Mouse (Mus musculus) heart, embryonic 12.5 days (tissue): ENCODE data around the gene Cfap126. TPM values are rescaled to one million over a fixed set of nuclear protein-coding genes. Genes with fewer than 3 reads are reported as not detected.
"Not testable (repeated sequence)": the region's sequence is repeated elsewhere in the genome, so short reads cannot be mapped to it uniquely, and the experiment has no call there.

Experiments
- ATAC-seq: fragments of 200-750 bp; cut with Nextera tagmentation; 2 replicates; pipeline ENCODE4 v1.8.0; 2017; ENCODE audit warnings: moderate TSS enrichment, moderate library complexity; ENCODE audit not compliant: insufficient number of reproducible peaks, low FRiP score
- H3K27ac ChIP-seq: fragments of 300-500 bp; sonication (generic); 2 replicates; pipeline ENCODE4 v1.5.1; 2016; ENCODE audit warnings: mild to moderate bottlenecking, moderate library complexity; ENCODE audit not compliant: poor library complexity, severe bottlenecking
- H3K27me3 ChIP-seq: fragments of 300-500 bp; sonication (generic); replicated peaks from 2 replicates; pipeline ENCODE4 v1.6.1; 2016; ENCODE audit warnings: mild to moderate bottlenecking, moderate library complexity
- H3K36me3 ChIP-seq: fragments of 300-500 bp; sonication (generic); 2 replicates; pipeline ENCODE4 v1.6.1; 2016; ENCODE audit warnings: mild to moderate bottlenecking, moderate library complexity
- H3K4me1 ChIP-seq: fragments of 300-500 bp; sonication (generic); replicated peaks from 2 replicates; pipeline ENCODE4 v1.6.1; 2016; ENCODE audit warnings: mild to moderate bottlenecking
- H3K4me2 ChIP-seq: fragments of 300-500 bp; sonication (generic); 2 replicates; pipeline ENCODE4 v1.6.1; 2016; ENCODE audit warnings: mild to moderate bottlenecking, moderate library complexity
- H3K4me3 ChIP-seq: fragments of 300-500 bp; sonication (generic); 2 replicates; pipeline ENCODE4 v1.5.1; 2016; ENCODE audit warnings: mild to moderate bottlenecking
- H3K9ac ChIP-seq: fragments of 300-500 bp; sonication (generic); 2 replicates; pipeline ENCODE4 v1.6.1; 2016; ENCODE audit warnings: mild to moderate bottlenecking, moderate library complexity
- H3K9me3 ChIP-seq: fragments of 300-500 bp; sonication (generic); replicated peaks from 2 replicates; pipeline ENCODE4 v1.6.1; 2016; ENCODE audit warnings: mild to moderate bottlenecking, moderate library complexity
- WGBS: fragments of 180-500 bp; shearing (Covaris S2); methylation state at CpG from one replicate; pipeline ENCODE4 v1.1.7; 2016; 5-methylcytosine and 5-hydroxymethylcytosine counted together
- polyA plus RNA-seq: library from polyadenylated mRNA; unstranded; fragments of >200 nt; fragmentation: Nextera tagmentation; extraction: Ambion mirVana; gene quantifications from 2 replicates; pipeline ENCODE4 v1.2.1, GENCODE M21; 2016

Cfap126 gene
- polyA plus RNA-seq, 1 experiment from 2014 or later, result 3.5 TPM

DNA sequence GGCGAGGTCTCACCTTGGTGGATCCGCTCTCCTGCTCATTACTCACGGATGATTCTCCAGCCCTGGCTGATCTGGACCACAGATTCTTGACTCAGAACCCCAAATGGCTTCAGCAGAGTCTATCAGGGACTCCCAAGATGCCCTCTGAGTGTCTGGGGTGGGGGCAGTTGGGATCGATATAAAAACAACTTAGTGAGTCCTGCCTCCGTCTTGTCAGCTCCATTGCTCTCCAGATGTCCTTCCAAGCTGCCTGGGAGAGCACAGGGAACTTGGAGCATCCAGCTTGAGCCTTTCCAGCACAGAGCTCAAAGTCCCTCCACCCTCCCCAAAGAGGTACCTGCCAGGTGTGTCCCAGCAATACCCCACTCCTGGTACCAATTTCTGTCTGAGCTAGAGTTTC is 37.5 kb upstream of the Cfap126 start:
- H3K36me3 ChIP-seq, ATAC-seq, H3K9me3 ChIP-seq, H3K4me1 ChIP-seq, H3K9ac ChIP-seq, H3K4me2 ChIP-seq, H3K4me3 ChIP-seq, H3K27ac ChIP-seq: not testable (repeated sequence)
- peaks cover 26% of the 10 kb centered on the region for H3K27me3 ChIP-seq
- WGBS, result 76% methylated on average over 5 of the region's 5 CpGs

DNA sequence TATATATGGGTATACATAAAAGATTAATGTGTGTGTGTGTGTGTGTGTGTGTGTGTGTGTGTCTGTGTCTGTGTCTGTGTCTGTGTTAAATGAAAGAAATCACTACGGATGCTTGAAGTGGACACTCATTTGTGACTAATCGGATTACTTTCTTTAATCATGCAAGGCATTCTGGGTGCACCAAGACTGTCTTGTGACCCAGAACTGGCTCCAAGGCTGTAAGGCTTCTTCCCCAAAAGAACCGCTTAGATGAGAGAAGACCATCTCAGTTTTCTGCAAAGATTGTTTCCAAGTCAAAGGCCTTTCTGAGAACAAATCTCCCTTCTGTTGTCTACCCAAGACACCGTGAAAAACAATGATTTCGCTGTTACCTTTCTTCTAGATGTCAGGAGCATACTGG is 36.5 kb upstream of the Cfap126 start:
- WGBS, result 38% methylated on average over 5 of the region's 5 CpGs
- not testable (repeated sequence) for H3K4me1 ChIP-seq, H3K4me2 ChIP-seq, ATAC-seq, H3K4me3 ChIP-seq, H3K36me3 ChIP-seq, H3K9me3 ChIP-seq, H3K9ac ChIP-seq, H3K27ac ChIP-seq
- H3K27me3 ChIP-seq, result peaks cover 34% of the 10 kb centered on the region

DNA sequence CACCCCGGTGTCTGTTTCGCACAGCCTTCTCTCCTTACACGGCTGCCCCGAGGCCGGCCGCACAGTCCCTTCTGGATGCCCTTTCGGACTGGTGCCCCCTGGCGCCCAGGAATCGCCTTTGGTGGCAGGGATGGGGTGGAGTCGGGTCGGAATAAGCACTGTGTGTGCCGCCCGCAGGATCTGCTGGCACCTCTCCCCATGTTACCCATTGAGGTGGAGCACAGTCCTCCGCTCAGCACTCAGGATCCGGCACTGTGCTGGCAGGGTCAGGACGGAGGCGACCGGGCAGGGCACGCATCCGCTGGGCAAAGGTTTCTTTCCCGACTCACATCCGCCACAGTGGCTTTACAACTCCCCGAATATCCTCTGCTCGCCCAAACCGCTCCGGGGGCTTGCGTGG is 35.8 kb upstream of the Cfap126 start:
- not testable (repeated sequence) for H3K9me3 ChIP-seq
- WGBS, result 4% methylated on average over 20 of the region's 27 CpGs
- peak overlapping the region; percentile 37 for H3K4me3 ChIP-seq

DNA sequence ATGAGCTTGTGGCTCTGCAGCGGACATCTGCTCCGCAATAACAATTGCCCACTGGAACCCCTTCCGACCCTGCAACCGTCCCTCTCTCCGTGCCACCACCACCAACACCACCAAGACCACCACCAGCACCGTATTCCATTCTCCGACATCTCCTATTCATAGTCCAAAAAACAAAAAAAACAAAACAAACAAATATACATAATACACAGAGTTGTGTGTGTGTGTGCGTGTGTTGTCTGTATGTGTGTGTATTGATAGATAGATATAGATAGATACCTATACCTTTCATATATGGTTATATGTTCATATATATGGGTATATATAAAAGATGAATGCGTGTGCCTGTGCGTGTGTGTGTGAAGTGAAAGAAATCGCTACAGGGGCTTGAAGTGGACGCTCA is 35.3 kb upstream of the Cfap126 start:
- not testable (repeated sequence) for H3K36me3 ChIP-seq, ATAC-seq, H3K9me3 ChIP-seq, H3K9ac ChIP-seq, H3K4me1 ChIP-seq, H3K27ac ChIP-seq
- H3K4me2 ChIP-seq, result peak overlapping the region; percentile 56
- 20% methylated on average over 12 of the region's 12 CpGs for WGBS
- peaks cover 34% of the 10 kb centered on the region for H3K27me3 ChIP-seq
- H3K4me3 ChIP-seq, result 0 out of 2 replicates have a peak overlapping the region, but pooled peaks have one; percentile 31

More for the DNA sequence above, 35.8 kb upstream of the Cfap126 start:
- ATAC-seq, result 0 out of 2 replicates have a peak, but pooled peaks have one; percentile 5
- H3K36me3 ChIP-seq, H3K27ac ChIP-seq, H3K9ac ChIP-seq, H3K4me1 ChIP-seq: not testable (repeated sequence)
- Histone ChIP-seq H3K4me2 (peak overlapping the region; percentile 56), H3K27me3 (peaks cover 34% of the 10 kb centered on the region)

DNA sequence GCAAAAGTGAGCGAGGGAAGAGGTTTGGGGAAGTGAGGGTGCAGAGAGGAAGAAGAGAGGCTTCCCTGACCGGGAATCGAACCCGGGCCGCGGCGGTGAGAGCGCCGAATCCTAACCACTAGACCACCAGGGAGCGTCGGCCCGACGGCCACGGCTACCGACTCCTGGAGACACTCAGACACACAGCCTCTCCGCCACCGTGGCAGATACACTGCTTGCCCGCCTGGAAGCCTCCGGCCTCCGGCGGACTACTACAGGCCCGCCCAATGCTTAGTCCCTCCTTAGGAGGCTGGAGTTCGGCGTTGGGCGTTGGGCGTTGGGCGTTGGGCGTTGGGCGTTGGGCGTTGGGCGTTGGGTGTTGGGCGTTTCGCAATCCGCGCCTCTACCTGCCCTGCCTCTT is 34.4 kb upstream of the Cfap126 start:
- not testable (repeated sequence) for H3K9me3 ChIP-seq, H3K4me2 ChIP-seq, H3K36me3 ChIP-seq, H3K4me1 ChIP-seq, H3K27ac ChIP-seq, H3K9ac ChIP-seq, H3K4me3 ChIP-seq
- peaks cover 26% of the 10 kb centered on the region for H3K27me3 ChIP-seq
- 0% methylated on average over 1 of the region's 35 CpGs for WGBS
- peak; percentile 59 for ATAC-seq

DNA sequence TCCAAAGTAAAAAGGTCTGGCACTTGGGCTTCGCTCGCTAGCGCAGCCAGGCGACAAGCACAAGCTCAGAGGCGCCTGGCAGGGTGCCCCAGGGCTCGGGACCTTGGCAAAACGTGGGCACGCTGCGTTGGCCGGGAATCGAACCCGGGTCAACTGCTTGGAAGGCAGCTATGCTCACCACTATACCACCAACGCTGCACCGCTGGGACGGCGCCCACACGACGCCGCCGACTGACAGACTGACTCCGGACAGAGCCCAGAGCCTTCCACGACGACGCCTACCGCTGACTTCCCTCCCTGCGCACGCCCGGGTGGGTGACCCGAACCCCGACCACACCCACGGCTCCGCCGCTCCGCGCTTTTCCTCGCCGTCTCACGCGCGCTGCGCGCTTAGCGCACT is 33.9 kb upstream of the Cfap126 start:
- not testable (repeated sequence) for H3K36me3 ChIP-seq, H3K4me3 ChIP-seq, H3K4me2 ChIP-seq, H3K27ac ChIP-seq, H3K9ac ChIP-seq, H3K9me3 ChIP-seq, H3K4me1 ChIP-seq
- peak; percentile 58 for ATAC-seq
- no CpG with 5 or more reads among the region's 43 CpGs for WGBS
- H3K27me3 ChIP-seq, result peaks cover 27% of the 10 kb centered on the region

DNA sequence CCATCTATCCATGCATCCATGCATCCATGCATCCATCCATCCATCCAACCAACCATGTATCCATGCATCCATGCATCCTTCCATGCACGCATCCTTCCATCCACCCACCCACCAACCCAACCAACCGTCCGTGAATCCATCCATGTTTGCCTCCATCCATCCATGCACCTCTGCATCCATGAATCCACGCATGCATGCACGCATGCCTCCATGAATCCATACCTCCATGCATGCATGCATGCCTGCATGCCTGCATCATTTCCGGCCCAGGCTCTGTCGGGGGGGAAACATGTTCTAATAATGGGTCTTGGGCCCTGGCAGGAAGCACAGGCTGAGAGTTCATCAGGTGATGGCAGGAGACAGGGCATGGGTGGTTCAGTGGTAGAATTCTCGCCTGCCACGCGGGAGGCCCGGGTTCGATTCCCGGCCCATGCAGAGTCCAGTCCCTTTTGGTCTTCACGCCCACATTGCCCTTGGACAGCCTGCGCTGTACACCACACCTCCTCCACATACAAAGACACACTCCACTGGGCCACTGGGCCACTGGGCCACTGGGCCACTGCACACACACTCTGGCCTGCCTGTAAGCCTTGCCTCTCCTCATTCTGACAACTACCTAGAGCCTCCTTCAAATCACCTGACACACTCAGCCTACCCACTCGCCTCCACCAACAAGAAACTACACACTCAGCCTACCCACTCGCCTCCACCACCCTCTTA is 32.0 kb upstream of the Cfap126 start:
- not testable (repeated sequence) for H3K9me3 ChIP-seq, H3K4me1 ChIP-seq, H3K27ac ChIP-seq, H3K4me2 ChIP-seq, H3K9ac ChIP-seq, H3K36me3 ChIP-seq, H3K4me3 ChIP-seq
- H3K27me3 ChIP-seq, result peaks cover 33% of the 10 kb centered on the region
- WGBS, result 32% methylated on average over 11 of the region's 17 CpGs
- ATAC-seq, result peak; percentile 13

DNA sequence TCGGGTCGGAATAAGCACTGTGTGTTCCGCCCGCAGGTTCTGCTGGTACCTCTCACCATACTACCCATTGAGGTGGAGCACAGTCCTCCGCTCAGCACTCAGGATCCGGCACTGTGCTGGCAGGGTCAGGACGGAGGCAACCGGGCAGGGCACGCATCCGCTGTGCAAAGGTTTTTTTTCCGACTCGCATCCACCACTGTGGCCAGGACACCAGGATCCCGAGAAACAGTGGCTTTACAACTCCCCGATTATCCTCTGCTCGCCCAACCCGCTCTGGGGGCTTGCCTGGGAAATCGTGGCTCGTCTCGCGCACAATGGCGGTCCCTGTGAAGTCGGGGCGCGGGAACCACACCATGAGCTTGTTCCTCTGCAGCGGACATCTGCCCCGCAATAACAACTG is 28.0 kb upstream of the Cfap126 start:
- Histone ChIP-seq H3K4me2 (peak overlapping the region; percentile 83), H3K27ac (no peak overlapping the region), H3K4me3 (peak overlapping the region; percentile 56), H3K4me1 (peaks cover 11% of the 10 kb centered on the region; the same call in 1 of the 2 replicates), H3K36me3 (no peaks in the 10 kb centered on the region), H3K27me3 (peaks cover 29% of the 10 kb centered on the region), H3K9me3 (no peaks in the 10 kb centered on the region), H3K9ac (peak overlapping the region; percentile 55)
- ATAC-seq, result no peak
- WGBS, result under 1% methylated on average over 26 of the region's 26 CpGs

DNA sequence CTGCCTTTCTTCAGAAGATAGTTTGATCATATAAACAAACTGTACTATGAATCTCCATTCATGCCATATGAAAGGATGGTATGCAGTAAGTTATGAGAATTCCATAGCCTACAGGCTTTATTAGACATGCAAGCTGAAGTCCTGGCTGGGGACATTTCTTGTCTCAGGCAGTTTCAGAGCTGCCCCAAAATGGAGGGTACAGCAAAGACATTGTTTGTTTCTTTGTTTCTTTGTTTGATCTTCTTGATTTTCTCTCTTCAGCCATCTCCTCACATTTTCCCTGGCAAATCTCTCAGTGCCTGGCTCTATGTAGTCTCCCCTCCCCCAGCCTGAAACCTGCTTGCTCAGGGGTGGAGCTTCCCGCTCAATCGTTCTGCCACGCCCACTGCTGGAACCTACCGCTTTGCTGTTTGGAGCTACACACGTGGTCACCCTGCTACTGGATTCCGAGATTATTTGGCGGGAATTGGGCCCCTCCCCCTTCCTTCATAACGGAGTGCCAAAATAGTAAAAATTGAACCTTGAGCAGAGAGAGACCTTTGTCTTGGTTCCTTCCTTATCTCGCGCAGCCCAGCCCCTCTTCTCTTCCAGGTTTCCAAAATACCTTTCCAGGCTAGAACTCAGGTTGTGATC is 25.4 kb upstream of the Cfap126 start:
- whole genome bisulfite sequencing, result 5% methylated on average over 10 of the region's 10 CpGs
- Histone ChIP-seq H3K4me1 (peaks cover 11% of the 10 kb centered on the region; the same call in 1 of the 2 replicates), H3K4me2 (peak overlapping the region; percentile 55), H3K4me3 (0 out of 2 replicates have a peak overlapping the region, but pooled peaks have one; percentile 14), H3K27me3 (peaks cover 21% of the 10 kb centered on the region)
- not testable (repeated sequence) for H3K9ac ChIP-seq, H3K36me3 ChIP-seq, H3K27ac ChIP-seq, ATAC-seq, H3K9me3 ChIP-seq

DNA sequence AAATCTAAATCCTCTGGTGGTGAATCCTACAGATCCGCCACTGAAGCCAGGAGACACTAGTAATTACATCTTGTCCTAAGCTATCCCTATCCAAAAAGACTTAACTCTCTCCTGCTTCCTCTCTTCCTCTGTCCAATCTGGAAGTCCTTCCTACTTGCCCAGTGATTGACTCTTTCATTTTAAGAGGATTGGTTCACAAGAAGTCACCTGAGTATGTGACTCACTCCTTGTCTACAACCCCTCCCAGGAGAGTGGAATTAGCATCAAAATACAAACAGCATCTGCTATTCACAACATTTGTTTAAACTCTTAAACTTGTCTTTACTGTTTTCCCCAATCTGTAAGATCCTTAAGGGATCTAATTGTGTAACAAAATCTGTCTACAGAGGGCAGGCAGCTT is 23.8 kb upstream of the Cfap126 start:
- Histone ChIP-seq H3K27me3 (peaks cover 19% of the 10 kb centered on the region), H3K4me3 (no peak overlapping the region), H3K27ac (no peak overlapping the region), H3K4me1 (peaks cover 11% of the 10 kb centered on the region; the same call in 1 of the 2 replicates), H3K9ac (no peak overlapping the region), H3K4me2 (no peak overlapping the region), H3K36me3 (no peaks in the 10 kb centered on the region), H3K9me3 (no peaks in the 10 kb centered on the region)
- ATAC-seq, result no peak
- 89% methylated on average over 1 of the region's 1 CpGs for WGBS

DNA sequence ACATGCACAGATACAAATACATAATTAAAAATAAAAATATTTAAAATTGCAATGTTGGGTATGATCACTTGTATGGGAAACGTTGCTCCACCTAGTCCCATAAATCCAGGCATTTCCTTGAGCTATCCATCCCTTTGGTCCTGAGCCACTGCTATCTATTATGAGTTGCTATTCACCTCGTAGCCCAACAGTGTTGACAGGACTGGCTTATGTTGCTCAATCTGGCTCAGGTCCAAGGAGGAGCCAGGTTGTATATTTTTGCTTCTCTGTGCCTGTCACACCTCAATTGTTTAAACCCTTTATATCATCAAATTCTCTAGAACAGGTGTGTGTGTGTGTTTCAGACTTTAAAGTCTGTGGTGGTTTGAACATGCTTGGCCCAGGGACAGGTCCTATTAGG is 23.0 kb upstream of the Cfap126 start:
- 43% methylated on average over 2 of the region's 2 CpGs for WGBS
- peaks cover 7% of the 10 kb centered on the region; the same call in 1 of the 2 replicates for H3K4me1 ChIP-seq
- no peak for ATAC-seq
- no peaks in the 10 kb centered on the region for H3K9me3 ChIP-seq
- H3K9ac ChIP-seq, result no peak overlapping the region
- H3K27me3 ChIP-seq, result peaks cover 15% of the 10 kb centered on the region
- H3K36me3 ChIP-seq, result no peaks in the 10 kb centered on the region
- H3K4me2 ChIP-seq, result no peak overlapping the region
- H3K4me3 ChIP-seq, result no peak overlapping the region
- H3K27ac ChIP-seq, result no peak overlapping the region
